Mouse (Mus musculus) liver, embryonic 16.5 days (tissue): ENCODE results near the gene Phrf1. TPM values are rescaled to one million over a fixed set of nuclear protein-coding genes. Genes with fewer than 3 reads are reported as not detected.

Experiments
- ATAC-seq: fragments of 200-750 bp; cut with Nextera tagmentation; 2 replicates; pipeline ENCODE4 v1.8.0; 2017; ENCODE audit warnings: low read depth, mild to moderate bottlenecking, moderate number of reproducible peaks, moderate library complexity
- H3K27ac ChIP-seq: fragments of 300-500 bp; sonication (generic); 2 replicates; pipeline ENCODE4 v1.5.1; 2014; ENCODE audit warnings: mild to moderate bottlenecking, low read length
- H3K27me3 ChIP-seq: fragments of 300-500 bp; sonication (generic); 2 replicates; pipeline ENCODE4 v1.6.1; 2014; ENCODE audit warnings: low read depth, low read length, mixed read lengths; ENCODE audit not compliant: control insufficient read depth, insufficient read depth
- H3K36me3 ChIP-seq: fragments of 300-500 bp; sonication (generic); 2 replicates; pipeline ENCODE4 v1.6.1; 2014; ENCODE audit warnings: mild to moderate bottlenecking; ENCODE audit not compliant: control insufficient read depth, insufficient read depth
- H3K4me1 ChIP-seq: fragments of 300-500 bp; sonication (generic); 2 replicates; pipeline ENCODE4 v1.6.1; 2014; ENCODE audit warnings: low read depth, low read length, mixed read lengths; ENCODE audit not compliant: control insufficient read depth
- H3K4me2 ChIP-seq: fragments of 300-500 bp; sonication (generic); 2 replicates; pipeline ENCODE4 v1.6.1; 2014; ENCODE audit warnings: low read depth, low read length, mixed read lengths
- H3K4me3 ChIP-seq: fragments of 300-500 bp; sonication (generic); 2 replicates; pipeline ENCODE4 v1.5.1; 2014; ENCODE audit warnings: low read depth, mild to moderate bottlenecking, low read length
- H3K9ac ChIP-seq: fragments of 300-500 bp; sonication (generic); 2 replicates; pipeline ENCODE4 v1.6.1; 2014; ENCODE audit warnings: low read depth, low read length
- H3K9me3 ChIP-seq: fragments of 300-500 bp; sonication (generic); replicated peaks from 2 replicates; pipeline ENCODE4 v1.6.1; 2016; ENCODE audit warnings: low read length; ENCODE audit not compliant: control insufficient read depth
- WGBS: fragments of 180-500 bp; shearing (Covaris S2); extraction: QIAGEN DNeasy Blood & Tissue Kit; methylation state at CpG from one replicate; pipeline ENCODE4 v1.1.7; 2014; ENCODE audit not compliant: insufficient replicate concordance; 5-methylcytosine and 5-hydroxymethylcytosine counted together
- microRNA counts: library from miRNA; unstranded; fragments of <30 nt; microRNA quantifications from one replicate; lab custom pipeline; 2016
- microRNA-seq: library from miRNA; unstranded; fragments of <30 nt; microRNA quantifications from one replicate; pipeline ENCODE4, GENCODE M21; 2016
- polyA plus RNA-seq: library from polyadenylated mRNA; unstranded; fragments of >200 nt; fragmentation: Nextera tagmentation; extraction: Ambion mirVana; gene quantifications from 2 replicates; pipeline ENCODE4 v1.2.1, GENCODE M21; 2015

Phrf1 gene
- polyA plus RNA-seq, 1 experiment from 2014 or later, result 28.5 TPM

- WGBS, result 75% methylated on average over 4 of the region's 4 CpGs
- Histone ChIP-seq H3K4me3 (no peak overlapping the region), H3K9me3 (no peaks in the 10 kb centered on the region), H3K36me3 (peaks cover 26% of the 10 kb centered on the region), H3K27ac (no peak overlapping the region), H3K27me3 (no peaks in the 10 kb centered on the region), H3K9ac (no peak overlapping the region), H3K4me2 (no peak overlapping the region), H3K4me1 (peaks cover 4% of the 10 kb centered on the region)
- ATAC-seq, result 0 out of 2 replicates have a peak, but pooled peaks have one; percentile 28
Measured at GRCm38 (mm10) chr7:141304537-141304936, 76.0 kb downstream of the Phrf1 start.

MicroRNAs within 50 kb of the gene (microRNA counts, 519-probe panel; counts per million panel counts)
- 2,882 counts per million, percentile 79 among the panel's probes with 10 or more counts for microRNA mmu-miR-210 (lab: Ali Mortazavi, UCI)

Small RNA genes within 50 kb of the gene (microRNA-seq; reads per million reads assigned to microRNA genes)
- 993 reads per million, percentile 76 among the genes with 10 or more reads in this experiment for gene Mir210

Other genes with a start within 250 kb of the Phrf1 start
- gene Ifitm3, start 218.0 kb upstream of the Phrf1 start, polyA plus RNA-seq, result 68.0 and 76.2 TPM in 2 replicates
- 23.3 and 28.4 TPM in 2 replicates for gene Ifitm6, start 210.9 kb upstream of the Phrf1 start, polyA plus RNA-seq
- not detected in 2 replicates for gene Gm17387, start 199.7 kb upstream of the Phrf1 start, polyA plus RNA-seq
- gene B4galnt4, start 167.7 kb upstream of the Phrf1 start, polyA plus RNA-seq, result 0.35 and 0.37 TPM in 2 replicates
- gene Pkp3, start 150.6 kb upstream of the Phrf1 start, polyA plus RNA-seq, result 0.69 and 1.1 TPM in 2 replicates
- gene Sigirr, start 128.2 kb upstream of the Phrf1 start, polyA plus RNA-seq, result 27.2 and 28.1 TPM in 2 replicates
- 1.5 and 3.8 TPM in 2 replicates for gene Ano9, start 111.0 kb upstream of the Phrf1 start, polyA plus RNA-seq
- gene Ptdss2, start 106.4 kb upstream of the Phrf1 start, polyA plus RNA-seq, result 136 and 138 TPM in 2 replicates
- 70.1 and 71.7 TPM in 2 replicates for gene Rnh1, start 55.9 kb upstream of the Phrf1 start, polyA plus RNA-seq
- gene Hras, start 34.8 kb upstream of the Phrf1 start, polyA plus RNA-seq, result 35.3 and 40.1 TPM in 2 replicates
- 8.3 and 9.5 TPM in 2 replicates for gene Lrrc56, start 34.6 kb upstream of the Phrf1 start, polyA plus RNA-seq
- 0.80 and 0.84 TPM in 2 replicates for gene Lmntd2, start 14.7 kb upstream of the Phrf1 start, polyA plus RNA-seq
- 23.9 and 26.4 TPM in 2 replicates for gene Rassf7, start 12.9 kb upstream of the Phrf1 start, polyA plus RNA-seq
- gene Irf7, start 37.7 kb downstream of the Phrf1 start, polyA plus RNA-seq, result 7.7 and 8.2 TPM in 2 replicates
- 0.42 and 1.6 TPM in 2 replicates for gene Cdhr5, start 48.0 kb downstream of the Phrf1 start, polyA plus RNA-seq
- 1.4 TPM in 1 of 2 replicates, not detected in the other for gene Sct, start 50.3 kb downstream of the Phrf1 start, polyA plus RNA-seq
- gene Drd4, start 63.2 kb downstream of the Phrf1 start, polyA plus RNA-seq, result not detected in 2 replicates
- 11.6 and 13.6 TPM in 2 replicates for gene Deaf1, start 98.9 kb downstream of the Phrf1 start, polyA plus RNA-seq
- gene Tmem80, start 99.0 kb downstream of the Phrf1 start, polyA plus RNA-seq, result 13.9 and 16.7 TPM in 2 replicates
- gene Eps8l2, start 110.1 kb downstream of the Phrf1 start, polyA plus RNA-seq, result 26.0 and 34.0 TPM in 2 replicates
- gene Taldo1, start 163.4 kb downstream of the Phrf1 start, polyA plus RNA-seq, result 373 and 397 TPM in 2 replicates
- gene Gatd1, start 185.4 kb downstream of the Phrf1 start, polyA plus RNA-seq, result 13.5 and 14.3 TPM in 2 replicates
- gene Cend1, start 200.7 kb downstream of the Phrf1 start, polyA plus RNA-seq, result not detected in 2 replicates
- gene Slc25a22, start 209.1 kb downstream of the Phrf1 start, polyA plus RNA-seq, result 18.7 and 20.7 TPM in 2 replicates
- gene Pidd1, start 215.2 kb downstream of the Phrf1 start, polyA plus RNA-seq, result 8.8 and 9.7 TPM in 2 replicates
- 644 and 698 TPM in 2 replicates for gene Rplp2, start 218.6 kb downstream of the Phrf1 start, polyA plus RNA-seq
- gene Pnpla2, start 226.4 kb downstream of the Phrf1 start, polyA plus RNA-seq, result 14.9 and 15.5 TPM in 2 replicates
- gene Cracr2b, start 232.3 kb downstream of the Phrf1 start, polyA plus RNA-seq, result 3.7 and 4.8 TPM in 2 replicates
- gene Cd151, start 238.6 kb downstream of the Phrf1 start, polyA plus RNA-seq, result 5.3 and 6.9 TPM in 2 replicates
- 36.4 and 39.2 TPM in 2 replicates for gene Polr2l, start 246.3 kb downstream of the Phrf1 start, polyA plus RNA-seq
- 46.1 and 47.2 TPM in 2 replicates for gene Tspan4, start 246.5 kb downstream of the Phrf1 start, polyA plus RNA-seq